Mouse (Mus musculus): ENCODE measurements around the gene Ppm1h.
"Not testable (repeated sequence)": the region's sequence is repeated elsewhere in the genome, so short reads cannot be mapped to it uniquely, and the experiment has no call there.

GRCm38 (mm10) chr10:122965650-122966049 is 287.1 kb downstream of the Ppm1h start:
- not testable (repeated sequence) for TF ChIP-seq POLR2A (IDR thresholded peaks at IDR 0.05; ENCODE audit: control insufficient read depth in 1 of 2, insufficient read depth in 1 of 2, low read depth in 1 of 2, low read length in 2 of 2, poor library complexity in 1 of 2); USF1 (IDR thresholded peaks at IDR 0.05; ENCODE audit: low read depth, low read length); ZC3H11A (IDR thresholded peaks at IDR 0.05; ENCODE audit: low read depth, low read length); CTCF (IDR thresholded peaks at IDR 0.05 in 2 of 3, conservative IDR thresholded peaks at IDR 0.05 in 1 of 3; ENCODE audit: control insufficient read depth in 1 of 3, insufficient read depth in 1 of 3, low read depth in 2 of 3, low read length in 3 of 3, poor library complexity in 1 of 3, severe bottlenecking in 1 of 3)
